Mouse (Mus musculus): Measurements from ENCODE around the gene Gm10277.

- TF ChIP-seq POLR2A (IDR thresholded peaks at IDR 0.05; ENCODE audit: borderline replicate concordance, low read depth, low read length) (no peak), CTCF (IDR thresholded peaks at IDR 0.05; ENCODE audit: low read depth, low read length) (no peak)
These were observed 23.7 kb downstream of the Gm10277 start for GRCm38 (mm10) chr11:77763673-77764340.

Measured in bone marrow macrophage, adult 2 months (primary cell).